Mouse (Mus musculus) small intestine, adult 2 months (tissue): ENCODE measurements at regions not wholly inside any gene's neighbourhood (a gene's known extent, or its start where the extent isn't known, plus 50 kb on each side); places are given as distances from the start of the nearest gene placed in this dataset.

ENCODE experiments used
- H3K27ac ChIP-seq: fragments of 200-500 bp; 2 replicates; pipeline ENCODE4 v1.5.1; 2012; ENCODE audit warnings: low read depth, low read length, control low read depth, inconsistent platforms; ENCODE audit not compliant: insufficient read depth
- H3K27me3 ChIP-seq: fragments of 200-500 bp; 2 replicates; pipeline ENCODE4 v1.6.1; 2012; ENCODE audit warnings: mild to moderate bottlenecking, moderate library complexity, low read length, inconsistent platforms; ENCODE audit not compliant: control insufficient read depth, insufficient read depth
- H3K36me3 ChIP-seq: fragments of 200-500 bp; 2 replicates; pipeline ENCODE4 v1.6.1; 2012; ENCODE audit warnings: mild to moderate bottlenecking, low read length, control low read depth, inconsistent platforms; ENCODE audit not compliant: control insufficient read depth, insufficient read depth
- H3K4me1 ChIP-seq: fragments of 200-500 bp; 2 replicates; pipeline ENCODE4 v1.6.1; 2012; ENCODE audit warnings: low read length, inconsistent platforms, mixed read lengths; ENCODE audit not compliant: control insufficient read depth, insufficient read depth, insufficient read length
- H3K4me3 ChIP-seq: fragments of 200-500 bp; 2 replicates; pipeline ENCODE4 v1.5.1; 2012; ENCODE audit warnings: low read depth, mild to moderate bottlenecking, control low read depth, inconsistent platforms, low read length, moderate library complexity
- CTCF ChIP-seq: fragments of 200-500 bp; IDR thresholded peaks from 2 replicates; pipeline ENCODE4 v1.5.1; 2012; ENCODE audit warnings: low read depth, mild to moderate bottlenecking, control low read depth, inconsistent platforms, low read length, moderate library complexity, mixed read lengths; ENCODE audit not compliant: insufficient replicate concordance, insufficient read length; ENCODE audit errors: extremely low read depth
- POLR2A ChIP-seq: fragments of 200-500 bp; IDR thresholded peaks from 2 replicates; pipeline ENCODE4 v1.6.1; 2012; ENCODE audit warnings: low read depth, mild to moderate bottlenecking, control low read depth, inconsistent platforms, low read length, moderate library complexity
- WGBS: fragments of 180-500 bp; shearing (Covaris S2); methylation state at CpG from one replicate; pipeline ENCODE4 v1.1.7; 2018; 5-methylcytosine and 5-hydroxymethylcytosine counted together

DNA sequence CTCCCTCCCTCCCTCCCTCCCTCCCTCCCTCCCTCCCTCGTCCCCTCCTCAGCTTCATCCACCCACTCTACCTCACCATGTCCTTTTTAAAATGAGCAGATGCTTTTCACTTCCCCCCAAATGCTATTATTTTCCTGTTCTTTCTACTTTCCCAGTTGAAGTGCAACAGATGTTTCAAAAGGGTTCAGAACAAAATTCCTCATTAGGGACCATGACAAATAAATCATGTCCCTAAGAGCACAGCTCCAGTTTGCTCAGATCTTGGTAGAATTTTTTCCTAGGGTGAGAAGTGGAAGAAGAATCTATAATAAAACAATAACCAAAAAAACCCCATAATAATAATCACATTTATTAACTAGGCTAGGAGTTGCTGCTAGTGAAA, 323.5 kb downstream of the Etaa1 start:
- no peaks in the 10 kb centered on the region for H3K27me3 ChIP-seq
- H3K27ac ChIP-seq = no peak overlapping the region
- WGBS = 57% methylated on average over 1 of the region's 1 CpGs
- H3K4me1 ChIP-seq = no peaks in the 10 kb centered on the region
- no peak overlapping the region for H3K4me3 ChIP-seq
- H3K36me3 ChIP-seq = no peaks in the 10 kb centered on the region
- TF ChIP-seq CTCF = no peak
- TF ChIP-seq POLR2A = no peak

DNA sequence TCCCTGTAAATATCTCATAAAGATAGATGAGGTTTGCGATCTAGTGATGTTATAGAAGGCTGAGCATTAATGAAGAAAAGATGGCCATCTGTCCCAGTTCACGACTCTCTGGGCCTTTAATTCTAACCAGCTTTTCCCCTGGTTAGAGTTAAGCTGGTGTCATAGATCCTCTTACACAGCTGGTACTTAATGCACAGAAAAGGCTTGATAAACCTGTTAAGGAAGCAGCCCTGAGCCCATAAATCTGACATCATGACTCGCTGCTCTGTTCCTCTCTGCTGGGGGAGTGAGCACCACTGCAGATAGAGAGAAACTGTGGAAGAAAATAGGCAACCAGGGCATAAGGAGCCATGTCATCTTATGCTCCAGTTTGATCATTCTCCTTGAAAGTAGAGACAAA, 316.5 kb downstream of the Etaa1 start:
- TF ChIP-seq CTCF (no peak), POLR2A (no peak)
- WGBS = 63% methylated on average over 3 of the region's 3 CpGs
- Histone ChIP-seq H3K27ac (no peak overlapping the region), H3K36me3 (no peaks in the 10 kb centered on the region), H3K27me3 (no peaks in the 10 kb centered on the region), H3K4me1 (no peaks in the 10 kb centered on the region), H3K4me3 (no peak overlapping the region)

DNA sequence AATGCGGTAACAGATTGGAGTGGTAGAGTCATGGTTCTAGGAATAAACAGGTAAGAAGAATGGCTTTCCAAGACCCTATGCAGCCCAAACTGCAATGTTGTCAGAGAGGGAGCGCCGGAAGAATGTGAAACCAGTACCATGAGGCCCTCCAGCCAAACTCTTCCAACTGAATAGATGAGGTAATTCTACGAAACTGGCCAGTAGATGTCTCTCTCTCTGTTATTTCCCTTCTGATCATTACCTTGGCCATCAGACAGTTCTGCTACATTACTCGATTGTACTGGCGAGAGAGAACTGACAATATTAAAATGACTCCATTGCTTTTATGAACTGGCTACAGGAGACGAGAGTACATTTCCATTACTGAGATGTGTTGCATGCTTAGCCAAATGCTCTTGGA, 313.8 kb downstream of the Etaa1 start:
- no peaks in the 10 kb centered on the region for H3K36me3 ChIP-seq
- H3K27me3 ChIP-seq = no peaks in the 10 kb centered on the region
- no peak for TF ChIP-seq POLR2A
- TF ChIP-seq CTCF = no peak
- 69% methylated on average over 7 of the region's 7 CpGs for WGBS
- no peak overlapping the region for H3K27ac ChIP-seq
- no peaks in the 10 kb centered on the region for H3K4me1 ChIP-seq
- no peak overlapping the region for H3K4me3 ChIP-seq

DNA sequence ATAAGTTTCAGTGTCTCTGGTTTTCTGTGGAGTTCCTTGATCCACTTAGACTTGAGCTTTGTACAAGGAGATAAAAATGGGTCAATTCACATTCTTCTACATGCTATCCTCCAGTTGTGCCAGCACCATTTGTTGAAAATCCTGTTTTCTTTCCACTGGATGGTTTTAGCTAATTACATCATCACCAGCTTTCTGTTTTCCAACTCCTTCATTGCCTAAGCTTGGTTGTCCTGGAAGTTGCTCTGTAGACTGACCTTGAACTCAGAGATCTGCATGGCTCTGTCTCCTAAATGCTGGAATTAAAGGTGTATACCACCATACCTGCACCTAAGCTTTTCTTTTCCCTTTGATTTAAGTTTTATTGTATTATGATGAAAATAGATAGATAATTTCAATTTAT, 306.2 kb downstream of the Etaa1 start:
- H3K36me3 ChIP-seq = no peaks in the 10 kb centered on the region
- no peak overlapping the region for H3K27ac ChIP-seq
- H3K27me3 ChIP-seq = no peaks in the 10 kb centered on the region
- H3K4me3 ChIP-seq = no peak overlapping the region
- H3K4me1 ChIP-seq = no peaks in the 10 kb centered on the region
- no peak for TF ChIP-seq POLR2A
- TF ChIP-seq CTCF = no peak

DNA sequence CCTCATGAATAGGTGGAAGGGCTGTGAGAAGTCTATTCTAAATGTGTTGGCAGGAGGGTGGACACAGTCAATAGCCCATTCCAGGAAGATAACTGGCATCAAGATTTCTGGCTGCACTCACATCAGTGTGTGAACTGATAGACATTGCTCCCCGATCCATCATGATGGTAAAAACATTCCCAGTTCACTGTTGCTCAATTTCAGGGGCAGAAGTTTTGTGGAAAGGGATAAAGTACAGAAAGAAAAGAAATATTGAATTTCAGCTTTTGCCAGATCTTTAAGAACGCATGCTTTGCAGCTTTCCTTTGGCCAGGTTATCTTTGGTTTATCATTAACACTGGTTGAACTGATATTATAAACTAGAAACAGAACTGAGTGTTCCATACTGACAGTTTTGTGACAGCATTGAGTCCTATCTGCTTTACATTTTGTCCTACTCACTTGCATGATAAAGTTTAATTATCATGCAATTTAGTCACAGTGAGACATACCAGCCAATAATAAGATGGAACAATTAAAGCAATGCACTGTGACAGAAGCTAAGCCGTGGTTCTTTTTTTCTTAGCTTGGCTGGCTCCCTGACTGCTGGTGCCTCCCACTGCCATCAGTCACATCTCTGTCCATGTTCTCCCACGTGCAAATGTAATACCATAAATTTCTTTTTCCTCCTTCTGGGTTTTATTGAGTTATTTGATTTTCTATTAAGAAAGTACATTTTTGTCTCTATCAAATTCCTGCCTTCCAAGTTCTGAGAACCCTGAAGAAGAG, 302.1 kb downstream of the Etaa1 start:
- WGBS = 44% methylated on average over 4 of the region's 4 CpGs
- H3K4me3 ChIP-seq = no peak overlapping the region
- no peak for TF ChIP-seq POLR2A
- TF ChIP-seq CTCF = no peak
- no peaks in the 10 kb centered on the region for H3K27me3 ChIP-seq
- H3K27ac ChIP-seq = no peak overlapping the region
- H3K4me1 ChIP-seq = no peaks in the 10 kb centered on the region
- H3K36me3 ChIP-seq = no peaks in the 10 kb centered on the region

DNA sequence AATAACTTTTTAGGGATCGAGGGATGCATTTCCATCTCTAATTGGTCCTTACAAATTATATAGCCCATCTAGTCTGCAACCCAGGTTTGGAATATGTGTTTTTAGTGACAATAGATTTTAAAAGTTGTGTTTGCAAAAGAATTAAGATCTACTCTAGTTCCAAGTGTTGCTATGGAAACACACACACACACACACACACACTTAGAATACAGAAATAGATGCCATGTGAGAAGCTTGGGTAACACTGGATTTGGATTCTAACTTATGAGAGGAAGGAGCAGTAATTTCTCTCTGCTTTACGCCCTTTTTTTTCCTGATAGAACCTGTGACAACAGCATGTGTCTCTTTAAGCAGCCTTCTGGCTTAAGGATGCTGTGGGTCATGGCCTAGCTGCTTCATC, 297.8 kb downstream of the Etaa1 start:
- 79% methylated on average over 2 of the region's 2 CpGs for WGBS
- Histone ChIP-seq H3K4me1 (no peaks in the 10 kb centered on the region), H3K4me3 (no peak overlapping the region), H3K27me3 (no peaks in the 10 kb centered on the region), H3K27ac (no peak overlapping the region), H3K36me3 (no peaks in the 10 kb centered on the region)
- TF ChIP-seq CTCF (no peak), POLR2A (no peak)

DNA sequence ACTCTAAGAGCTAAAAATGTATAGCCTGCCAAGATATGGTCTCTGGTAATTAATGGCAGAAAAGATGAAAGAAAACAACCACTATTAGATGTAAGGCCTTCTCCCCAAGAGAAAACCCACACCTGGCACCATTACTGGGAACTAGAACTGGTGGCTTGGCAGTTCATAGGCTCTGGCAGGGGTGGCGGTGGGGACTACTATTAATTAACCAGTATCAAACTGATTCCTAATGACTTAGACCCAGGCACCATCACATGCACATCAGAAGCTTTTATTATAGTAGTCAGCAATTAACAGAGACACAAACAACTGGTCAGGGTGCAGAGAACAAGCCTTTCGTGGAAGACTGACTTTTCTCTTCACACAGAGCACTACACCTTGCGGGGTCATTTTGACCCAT, 296.0 kb downstream of the Etaa1 start:
- no peak overlapping the region for H3K4me3 ChIP-seq
- no peak overlapping the region for H3K27ac ChIP-seq
- 88% methylated on average over 3 of the region's 3 CpGs for WGBS
- no peaks in the 10 kb centered on the region for H3K27me3 ChIP-seq
- no peaks in the 10 kb centered on the region for H3K36me3 ChIP-seq
- H3K4me1 ChIP-seq = no peaks in the 10 kb centered on the region
- TF ChIP-seq CTCF (no peak), POLR2A (no peak)
